Mouse (Mus musculus): Measurements from ENCODE around the gene Arid3a.
A peak's percentile ranks its signal among the peaks of the same experiment; 100 is the strongest.
"Not testable (repeated sequence)": the region's sequence is repeated elsewhere in the genome, so short reads cannot be mapped to it uniquely, and the experiment has no call there.

Gene Arid3a

GRCm38 (mm10) chr10:79946752-79947322, 20.0 kb downstream of the Arid3a start:
- DNase-seq (ENCODE audit: low read depth, low spot score): no peak

- no peak for DNase-seq (ENCODE audit: low read depth, low spot score)
Observed at GRCm38 (mm10) chr10:79947502-79947901, 20.7 kb downstream of the Arid3a start.

GRCm38 (mm10) chr10:79949873-79950272, 23.0 kb downstream of the Arid3a start:
- DNase-seq (ENCODE audit: low read depth, low spot score): no peak

GRCm38 (mm10) chr10:79950661-79951060, 23.8 kb downstream of the Arid3a start:
- DNase-seq (ENCODE audit: low read depth, low spot score): no peak

GRCm38 (mm10) chr10:79953946-79954345, 27.1 kb downstream of the Arid3a start:
- no peak for DNase-seq (ENCODE audit: low read depth, low spot score)

- no peak for DNase-seq (ENCODE audit: low read depth, low spot score)
Observed at GRCm38 (mm10) chr10:79955691-79956090, 28.8 kb downstream of the Arid3a start.

GRCm38 (mm10) chr10:79956643-79957154, 29.9 kb downstream of the Arid3a start:
- no peak for DNase-seq (ENCODE audit: low read depth, low spot score)

- DNase-seq (ENCODE audit: low read depth, low spot score): peak; percentile 65
Observed at GRCm38 (mm10) chr10:79958140-79958816, 31.4 kb downstream of the Arid3a start.

GRCm38 (mm10) chr10:79959412-79959811, 32.6 kb downstream of the Arid3a start:
- DNase-seq (ENCODE audit: low read depth, low spot score): not testable (repeated sequence)

GRCm38 (mm10) chr10:79959847-79960601, 33.2 kb downstream of the Arid3a start, which contains the start of gene Wdr18:
Gene Wdr18, plus strand, starts transcription at chr10:79960152.
- DNase-seq (ENCODE audit: low read depth, low spot score): peak; percentile 99

GRCm38 (mm10) chr10:79960671-79961294, 33.9 kb downstream of the Arid3a start:
- no peak for DNase-seq (ENCODE audit: low read depth, low spot score)

GRCm38 (mm10) chr10:79964727-79965126, 37.9 kb downstream of the Arid3a start:
- no peak for DNase-seq (ENCODE audit: low read depth, low spot score)

GRCm38 (mm10) chr10:79965325-79965724, 38.5 kb downstream of the Arid3a start:
- DNase-seq (ENCODE audit: low read depth, low spot score): no peak

GRCm38 (mm10) chr10:79966886-79967400, 40.1 kb downstream of the Arid3a start:
- DNase-seq (ENCODE audit: low read depth, low spot score): no peak

GRCm38 (mm10) chr10:79968181-79968580, 41.3 kb downstream of the Arid3a start:
- no peak for DNase-seq (ENCODE audit: low read depth, low spot score)

- no peak for DNase-seq (ENCODE audit: low read depth, low spot score)
Observed at GRCm38 (mm10) chr10:79969124-79969568, 42.3 kb downstream of the Arid3a start.

GRCm38 (mm10) chr10:79970415-79971182, 43.8 kb downstream of the Arid3a start, which contains the start of gene Grin3b:
Gene Grin3b, plus strand, starts transcription at chr10:79970715.
- DNase-seq (ENCODE audit: low read depth, low spot score): no peak

GRCm38 (mm10) chr10:79971183-79971497, 44.3 kb downstream of the Arid3a start:
- DNase-seq (ENCODE audit: low read depth, low spot score): no peak

GRCm38 (mm10) chr10:79972831-79973230, 46.0 kb downstream of the Arid3a start:
- DNase-seq (ENCODE audit: low read depth, low spot score): no peak

GRCm38 (mm10) chr10:79974087-79974486, 47.2 kb downstream of the Arid3a start:
- DNase-seq (ENCODE audit: low read depth, low spot score): no peak

GRCm38 (mm10) chr10:79974668-79975067, 47.8 kb downstream of the Arid3a start:
- DNase-seq (ENCODE audit: low read depth, low spot score): no peak

Data from WW6 (cell line).